Mouse (Mus musculus): ENCODE results near the gene Slc34a1.

Gene Slc34a1

GRCm38 (mm10) chr13:55398088-55398487 is at the start of gene Slc34a1:
Gene Slc34a1 (plus strand): TSS chr13:55398187.
- DNase-seq (ENCODE audit: low read depth in 1 of 2, low spot score in 2 of 2), result no peak

- DNase-seq (ENCODE audit: low read depth in 1 of 2, low spot score in 2 of 2), result no peak
These were observed 36.8 kb upstream of the Slc34a1 start for GRCm38 (mm10) chr13:55361145-55361544.

- no peak for DNase-seq (ENCODE audit: low read depth in 1 of 2, low spot score in 2 of 2)
These were observed 36.0 kb upstream of the Slc34a1 start for GRCm38 (mm10) chr13:55361974-55362452.

GRCm38 (mm10) chr13:55362453-55363060 is 35.4 kb upstream of the Slc34a1 start, which contains the start of gene Lman2:
Gene Lman2 (minus strand): TSS chr13:55362783.
- peak; percentile 94 for DNase-seq (ENCODE audit: low read depth in 1 of 2, low spot score in 2 of 2)

GRCm38 (mm10) chr13:55368401-55368800 is 29.6 kb upstream of the Slc34a1 start:
- no peak for DNase-seq (ENCODE audit: low read depth in 1 of 2, low spot score in 2 of 2)

- DNase-seq (ENCODE audit: low read depth in 1 of 2, low spot score in 2 of 2), result peak; percentile 43 to 50
These were observed 28.4 kb upstream of the Slc34a1 start, which contains the start of gene Rgs14 for GRCm38 (mm10) chr13:55369531-55370114. Gene Rgs14 (plus strand): TSS chr13:55369732.

GRCm38 (mm10) chr13:55370234-55370633 is 27.8 kb upstream of the Slc34a1 start:
- DNase-seq (ENCODE audit: low read depth in 1 of 2, low spot score in 2 of 2), result no peak

- DNase-seq (ENCODE audit: low read depth in 1 of 2, low spot score in 2 of 2), result no peak
These were observed 26.8 kb upstream of the Slc34a1 start for GRCm38 (mm10) chr13:55371007-55371681.

GRCm38 (mm10) chr13:55371740-55372139 is 26.2 kb upstream of the Slc34a1 start:
- no peak for DNase-seq (ENCODE audit: low read depth in 1 of 2, low spot score in 2 of 2)

GRCm38 (mm10) chr13:55374206-55374924 is 23.6 kb upstream of the Slc34a1 start:
- DNase-seq (ENCODE audit: low read depth in 1 of 2, low spot score in 2 of 2), result no peak

GRCm38 (mm10) chr13:55375877-55376276 is 22.1 kb upstream of the Slc34a1 start:
- no peak for DNase-seq (ENCODE audit: low read depth in 1 of 2, low spot score in 2 of 2)

GRCm38 (mm10) chr13:55378907-55379580 is 18.9 kb upstream of the Slc34a1 start:
- no peak for DNase-seq (ENCODE audit: low read depth in 1 of 2, low spot score in 2 of 2)

GRCm38 (mm10) chr13:55381790-55382189 is 16.2 kb upstream of the Slc34a1 start:
- DNase-seq (ENCODE audit: low read depth in 1 of 2, low spot score in 2 of 2), result no peak

- no peak for DNase-seq (ENCODE audit: low read depth in 1 of 2, low spot score in 2 of 2)
These were observed 7.3 kb upstream of the Slc34a1 start for GRCm38 (mm10) chr13:55390644-55391043.

GRCm38 (mm10) chr13:55391626-55392029 is 6.4 kb upstream of the Slc34a1 start:
- no peak for DNase-seq (ENCODE audit: low read depth in 1 of 2, low spot score in 2 of 2)

GRCm38 (mm10) chr13:55392933-55393332 is 5.1 kb upstream of the Slc34a1 start:
- DNase-seq (ENCODE audit: low read depth in 1 of 2, low spot score in 2 of 2), result no peak

- DNase-seq (ENCODE audit: low read depth in 1 of 2, low spot score in 2 of 2), result no peak
These were observed 1.5 kb downstream of the Slc34a1 start for GRCm38 (mm10) chr13:55399300-55400038.

- DNase-seq (ENCODE audit: low read depth in 1 of 2, low spot score in 2 of 2), result no peak
These were observed 2.0 kb downstream of the Slc34a1 start for GRCm38 (mm10) chr13:55400039-55400346.

GRCm38 (mm10) chr13:55403266-55403665 is 5.3 kb downstream of the Slc34a1 start:
- DNase-seq (ENCODE audit: low read depth in 1 of 2, low spot score in 2 of 2), result no peak
